Mouse (Mus musculus) heart, embryonic 16.5 days (tissue): ENCODE results near the gene Robo1. TPM values are rescaled to one million over a fixed set of nuclear protein-coding genes. Genes with fewer than 3 reads are reported as not detected.

Source experiments
- ATAC-seq: fragments of 200-750 bp; cut with Nextera tagmentation; replicated peaks from 2 replicates; pipeline ENCODE4 v1.8.0; 2017; ENCODE audit warnings: moderate number of reproducible peaks; ENCODE audit not compliant: insufficient read depth, low FRiP score; ENCODE audit errors: extremely low read depth
- H3K27ac ChIP-seq: fragments of 300-500 bp; sonication (generic); 2 replicates; pipeline ENCODE4 v1.5.1; 2014; ENCODE audit warnings: mild to moderate bottlenecking, low read length, control low read depth, moderate library complexity
- H3K27me3 ChIP-seq: fragments of 300-500 bp; sonication (generic); 2 replicates; pipeline ENCODE4 v1.6.1; 2014; ENCODE audit warnings: low read length, mixed read lengths; ENCODE audit not compliant: control insufficient read depth, insufficient read depth
- H3K36me3 ChIP-seq: fragments of 300-500 bp; sonication (generic); 2 replicates; pipeline ENCODE4 v1.6.1; 2014; ENCODE audit not compliant: control insufficient read depth, insufficient read depth
- H3K4me1 ChIP-seq: fragments of 300-500 bp; sonication (generic); 2 replicates; pipeline ENCODE4 v1.6.1; 2014; ENCODE audit warnings: low read length, mixed read lengths; ENCODE audit not compliant: control insufficient read depth, insufficient read depth
- H3K4me2 ChIP-seq: fragments of 300-500 bp; sonication (generic); 2 replicates; pipeline ENCODE4 v1.6.1; 2014; ENCODE audit warnings: low read depth, mild to moderate bottlenecking, control low read depth, low read length
- H3K4me3 ChIP-seq: fragments of 300-500 bp; sonication (generic); 2 replicates; pipeline ENCODE4 v1.5.1; 2014; ENCODE audit warnings: mild to moderate bottlenecking, control low read depth, low read length
- H3K9ac ChIP-seq: fragments of 300-500 bp; sonication (generic); 2 replicates; pipeline ENCODE4 v1.6.1; 2014; ENCODE audit warnings: low read length, control low read depth
- H3K9me3 ChIP-seq: fragments of 300-500 bp; sonication (generic); replicated peaks from 2 replicates; pipeline ENCODE4 v1.6.1; 2016; ENCODE audit warnings: low read length; ENCODE audit not compliant: control insufficient read depth
- WGBS: fragments of 180-500 bp; shearing (Covaris S2); extraction: QIAGEN DNeasy Blood & Tissue Kit; methylation state at CpG from one replicate; pipeline ENCODE4 v1.1.7; 2014; 5-methylcytosine and 5-hydroxymethylcytosine counted together
- polyA plus RNA-seq: library from polyadenylated mRNA; unstranded; fragments of >200 nt; fragmentation: Nextera tagmentation; extraction: Ambion mirVana; gene quantifications from 2 replicates; pipeline ENCODE4 v1.2.1, GENCODE M21; 2015

Gene Robo1
- polyA plus RNA-seq, 1 experiment from 2014 or later, result 8.0 TPM

- Histone ChIP-seq H3K36me3 (no peaks in the 10 kb centered on the region), H3K9me3 (no peaks in the 10 kb centered on the region), H3K9ac (no peak overlapping the region), H3K4me1 (no peaks in the 10 kb centered on the region), H3K4me2 (no peak overlapping the region), H3K27me3 (no peaks in the 10 kb centered on the region), H3K4me3 (no peak overlapping the region), H3K27ac (no peak overlapping the region)
- no peak for ATAC-seq
- WGBS, result 62% methylated on average over 8 of the region's 8 CpGs
Observed at GRCm38 (mm10) chr16:72828381-72828780, 520.3 kb downstream of the Robo1 start.

GRCm38 (mm10) chr16:72829530-72829929 lies 521.4 kb downstream of the Robo1 start:
- H3K27ac ChIP-seq, result no peak overlapping the region
- H3K36me3 ChIP-seq, result no peaks in the 10 kb centered on the region
- no peaks in the 10 kb centered on the region for H3K9me3 ChIP-seq
- no peak overlapping the region for H3K4me2 ChIP-seq
- WGBS, result 63% methylated on average over 8 of the region's 8 CpGs
- no peaks in the 10 kb centered on the region for H3K27me3 ChIP-seq
- H3K9ac ChIP-seq, result no peak overlapping the region
- H3K4me3 ChIP-seq, result no peak overlapping the region
- ATAC-seq, result no peak
- H3K4me1 ChIP-seq, result no peaks in the 10 kb centered on the region

GRCm38 (mm10) chr16:72830394-72831056 lies 522.4 kb downstream of the Robo1 start:
- Histone ChIP-seq H3K4me2 (no peak overlapping the region), H3K27ac (no peak overlapping the region), H3K9ac (no peak overlapping the region), H3K4me1 (no peaks in the 10 kb centered on the region), H3K4me3 (no peak overlapping the region), H3K36me3 (no peaks in the 10 kb centered on the region), H3K9me3 (no peaks in the 10 kb centered on the region), H3K27me3 (no peaks in the 10 kb centered on the region)
- 80% methylated on average over 5 of the region's 5 CpGs for WGBS
- no peak for ATAC-seq

GRCm38 (mm10) chr16:72834266-72834665 lies 526.2 kb downstream of the Robo1 start:
- ATAC-seq, result no peak
- WGBS, result 96% methylated on average over 2 of the region's 2 CpGs
- H3K4me1 ChIP-seq, result no peaks in the 10 kb centered on the region
- H3K27me3 ChIP-seq, result no peaks in the 10 kb centered on the region
- H3K36me3 ChIP-seq, result no peaks in the 10 kb centered on the region
- H3K9ac ChIP-seq, result no peak overlapping the region
- H3K9me3 ChIP-seq, result no peaks in the 10 kb centered on the region
- no peak overlapping the region for H3K4me2 ChIP-seq
- H3K4me3 ChIP-seq, result no peak overlapping the region
- no peak overlapping the region for H3K27ac ChIP-seq

GRCm38 (mm10) chr16:72839031-72839430 lies 530.9 kb downstream of the Robo1 start:
- Histone ChIP-seq H3K27ac (no peak overlapping the region), H3K4me2 (no peak overlapping the region), H3K27me3 (no peaks in the 10 kb centered on the region), H3K4me1 (no peaks in the 10 kb centered on the region), H3K9ac (no peak overlapping the region), H3K9me3 (no peaks in the 10 kb centered on the region), H3K4me3 (no peak overlapping the region), H3K36me3 (no peaks in the 10 kb centered on the region)
- no peak for ATAC-seq
- 83% methylated on average over 1 of the region's 1 CpGs for WGBS

GRCm38 (mm10) chr16:72841066-72841465 lies 533.0 kb downstream of the Robo1 start:
- H3K36me3 ChIP-seq, result no peaks in the 10 kb centered on the region
- ATAC-seq, result no peak
- no peaks in the 10 kb centered on the region for H3K9me3 ChIP-seq
- H3K4me1 ChIP-seq, result no peaks in the 10 kb centered on the region
- no peak overlapping the region for H3K9ac ChIP-seq
- WGBS, result 77% methylated on average over 9 of the region's 9 CpGs
- H3K4me3 ChIP-seq, result no peak overlapping the region
- H3K27ac ChIP-seq, result no peak overlapping the region
- no peak overlapping the region for H3K4me2 ChIP-seq
- no peaks in the 10 kb centered on the region for H3K27me3 ChIP-seq

- H3K4me2 ChIP-seq, result no peak overlapping the region
- no peak overlapping the region for H3K27ac ChIP-seq
- H3K4me1 ChIP-seq, result no peaks in the 10 kb centered on the region
- no peaks in the 10 kb centered on the region for H3K27me3 ChIP-seq
- 66% methylated on average over 9 of the region's 9 CpGs for WGBS
- 0 out of 2 replicates have a peak, but pooled peaks have one; percentile 28 for ATAC-seq
- no peak overlapping the region for H3K9ac ChIP-seq
- H3K9me3 ChIP-seq, result no peaks in the 10 kb centered on the region
- no peak overlapping the region for H3K4me3 ChIP-seq
- no peaks in the 10 kb centered on the region for H3K36me3 ChIP-seq
Observed at GRCm38 (mm10) chr16:72854101-72854500, 546.0 kb downstream of the Robo1 start.

GRCm38 (mm10) chr16:72854809-72855503 lies 546.9 kb downstream of the Robo1 start:
- Histone ChIP-seq H3K36me3 (no peaks in the 10 kb centered on the region), H3K4me1 (no peaks in the 10 kb centered on the region), H3K9ac (no peak overlapping the region), H3K9me3 (no peaks in the 10 kb centered on the region), H3K27ac (no peak overlapping the region), H3K4me2 (no peak overlapping the region), H3K27me3 (no peaks in the 10 kb centered on the region), H3K4me3 (no peak overlapping the region)
- WGBS, result 76% methylated on average over 5 of the region's 5 CpGs
- ATAC-seq, result no peak

GRCm38 (mm10) chr16:72861707-72862277 lies 553.7 kb downstream of the Robo1 start:
- Histone ChIP-seq H3K27me3 (no peaks in the 10 kb centered on the region), H3K9ac (no peak overlapping the region), H3K9me3 (no peaks in the 10 kb centered on the region), H3K36me3 (no peaks in the 10 kb centered on the region), H3K4me3 (no peak overlapping the region), H3K27ac (no peak overlapping the region), H3K4me1 (no peaks in the 10 kb centered on the region), H3K4me2 (no peak overlapping the region)
- 72% methylated on average over 7 of the region's 7 CpGs for WGBS
- ATAC-seq, result no peak
